Mouse (Mus musculus) myocyte (in vitro differentiated cells): ENCODE measurements around the gene Spryd3.

Experiments
- MAX ChIP-seq: IDR thresholded peaks from one replicate; pipeline ENCODE4 v1.6.1; 2011; ENCODE audit warnings: low read depth, mild to moderate bottlenecking, control low read depth
- POLR2A ChIP-seq: IDR thresholded peaks from one replicate; pipeline ENCODE4 v1.6.1; 2011; ENCODE audit warnings: low read depth, mild to moderate bottlenecking, control low read depth, moderate library complexity; ENCODE audit not compliant: insufficient read length
- POLR2AphosphoS2 ChIP-seq: IDR thresholded peaks from one replicate; pipeline ENCODE4 v1.6.1; 2011; ENCODE audit warnings: low read depth, control low read depth; ENCODE audit not compliant: insufficient read length
- USF1 ChIP-seq: IDR thresholded peaks from one replicate; pipeline ENCODE4 v1.6.1; 2011; ENCODE audit warnings: low read depth, mild to moderate bottlenecking, control low read depth, moderate library complexity

DNA sequence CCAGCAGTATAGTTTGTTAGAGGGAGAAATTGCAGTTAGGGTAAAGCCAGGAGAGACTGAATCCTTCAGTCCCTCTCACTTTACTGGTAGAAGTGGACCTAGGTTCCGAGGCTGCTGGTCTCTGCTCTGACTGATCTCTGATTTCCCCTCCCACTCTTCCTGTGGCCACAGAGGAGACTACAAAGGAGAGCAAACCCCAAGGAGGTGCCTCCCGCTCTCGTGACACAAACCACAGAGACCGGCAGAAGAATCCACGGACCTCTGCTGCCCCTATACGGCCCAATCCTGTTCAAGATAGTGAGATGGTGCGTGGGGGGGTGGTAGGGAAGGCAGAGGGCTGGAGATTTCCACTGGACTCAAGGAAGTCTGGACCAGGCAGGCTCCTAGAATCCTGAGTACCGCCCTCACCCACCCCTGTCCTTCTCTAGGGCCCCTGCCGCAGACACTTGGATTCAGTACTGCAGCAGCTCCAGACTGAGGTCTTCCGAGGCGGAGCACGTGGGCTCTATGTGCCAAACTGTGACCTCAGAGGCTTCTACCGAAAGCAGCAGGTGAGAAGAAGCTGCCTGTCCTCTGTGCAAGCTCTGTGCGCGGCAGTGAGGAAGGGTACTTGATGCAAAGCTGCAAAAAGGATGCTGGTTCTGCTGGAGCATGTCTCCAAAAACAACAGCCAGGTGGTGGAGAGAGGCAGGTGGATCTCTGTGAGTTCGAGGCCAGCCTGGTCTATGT is 11.8 kb upstream of the Spryd3 start:
- no peak for TF ChIP-seq MAX
- no peak for TF ChIP-seq POLR2AphosphoS2
- no peak for TF ChIP-seq POLR2A
- no peak for TF ChIP-seq USF1
